Mouse (Mus musculus) intestine, embryonic 14.5 days (tissue): ENCODE results near the gene AW549877. TPM values are rescaled to one million over a fixed set of nuclear protein-coding genes. Genes with fewer than 3 reads are reported as not detected.

Experiments used
- ATAC-seq: fragments of 200-750 bp; cut with Nextera tagmentation; replicated peaks from 2 replicates; pipeline ENCODE4 v1.8.0; 2017; ENCODE audit warnings: low read depth, moderate number of reproducible peaks, moderate TSS enrichment, moderate library complexity; ENCODE audit not compliant: low FRiP score, low TSS enrichment
- DNase-seq: peaks from one replicate; pipeline ENCODE4 v3.0.0-alpha.2; 2018; ENCODE audit warnings: low spot score
- H3K27ac ChIP-seq: fragments of 300-500 bp; sonication (generic); 2 replicates; pipeline ENCODE4 v1.5.1; 2014; ENCODE audit warnings: low read depth, mild to moderate bottlenecking, control low read depth
- H3K27me3 ChIP-seq: fragments of 300-500 bp; sonication (generic); replicated peaks from 2 replicates; pipeline ENCODE4 v1.6.1; 2014; ENCODE audit warnings: low read length, control low read depth; ENCODE audit not compliant: control insufficient read depth, insufficient read depth
- H3K36me3 ChIP-seq: fragments of 300-500 bp; sonication (generic); 2 replicates; pipeline ENCODE4 v1.6.1; 2014; ENCODE audit warnings: low read length, control low read depth; ENCODE audit not compliant: control insufficient read depth, insufficient read depth
- H3K4me1 ChIP-seq: fragments of 300-500 bp; sonication (generic); replicated peaks from 2 replicates; pipeline ENCODE4 v1.6.1; 2014; ENCODE audit warnings: low read length, control low read depth, mixed read lengths; ENCODE audit not compliant: control insufficient read depth, insufficient read depth
- H3K4me2 ChIP-seq: fragments of 300-500 bp; sonication (generic); 2 replicates; pipeline ENCODE4 v1.6.1; 2014; ENCODE audit warnings: low read length
- H3K4me3 ChIP-seq: fragments of 300-500 bp; sonication (generic); 2 replicates; pipeline ENCODE4 v1.5.1; 2014; ENCODE audit warnings: low read depth, low read length, control low read depth, mixed read lengths
- H3K9ac ChIP-seq: fragments of 300-500 bp; sonication (generic); 2 replicates; pipeline ENCODE4 v1.6.1; 2014; ENCODE audit warnings: mild to moderate bottlenecking, low read length
- H3K9me3 ChIP-seq: fragments of 300-500 bp; sonication (generic); 2 replicates; pipeline ENCODE4 v1.6.1; 2016; ENCODE audit warnings: low read length, control low read depth; ENCODE audit not compliant: control insufficient read depth
- WGBS: fragments of 180-500 bp; shearing (Covaris S2); extraction: QIAGEN DNeasy Blood & Tissue Kit; methylation state at CpG from one replicate; pipeline ENCODE4 v1.1.7; 2014; 5-methylcytosine and 5-hydroxymethylcytosine counted together
- polyA plus RNA-seq: library from polyadenylated mRNA; unstranded; fragments of >200 nt; fragmentation: Nextera tagmentation; extraction: Ambion mirVana; gene quantifications from 2 replicates; pipeline ENCODE4 v1.2.1, GENCODE M21; 2014

AW549877 gene
- polyA plus RNA-seq, 1 experiment from 2014 or later = 48.1 TPM

DNA sequence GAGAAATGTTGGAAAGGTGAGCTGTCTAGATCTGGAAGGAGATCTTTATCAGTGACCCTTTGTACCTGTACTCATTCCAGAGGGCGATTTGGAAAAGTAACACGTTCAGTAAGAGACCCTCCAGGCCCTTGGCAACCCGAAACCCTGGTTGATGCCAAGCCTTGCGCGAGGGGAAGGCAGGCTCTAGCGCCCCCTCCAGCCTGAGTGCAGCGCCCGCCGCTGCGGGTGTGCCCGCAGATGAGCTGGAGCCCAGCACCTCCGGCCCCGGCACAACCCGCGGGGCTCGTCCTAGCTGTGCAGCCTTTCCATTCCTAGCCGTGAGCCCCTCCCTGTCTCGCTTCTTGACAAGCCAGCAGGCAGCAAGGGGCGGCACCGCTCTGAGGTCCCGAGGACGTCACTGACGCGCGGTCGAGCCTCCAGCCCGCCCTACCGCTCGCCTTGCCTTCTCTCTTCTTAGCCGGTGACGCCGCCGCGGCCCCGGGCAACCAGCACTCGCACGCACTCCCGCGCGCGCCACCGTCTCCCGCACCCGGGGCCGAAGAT, 30.8 kb upstream of the AW549877 start, which contains the start of gene Oxct1:
Gene Oxct1, plus strand, starts transcription at position 153 of the 543 bp plus-strand sequence.
- H3K4me1 ChIP-seq = peaks cover 4% of the 10 kb centered on the region; the same call in 1 of the 2 replicates
- H3K4me3 ChIP-seq = peak within 1 kb of the TSS; percentile 90
- H3K27me3 ChIP-seq = no peaks in the 10 kb centered on the region
- H3K9ac ChIP-seq = peak within 1 kb of the TSS; percentile 85
- ATAC-seq (peak; percentile 96), DNase-seq (no peak)
- WGBS = 0% methylated on average over 45 of the region's 45 CpGs
- H3K27ac ChIP-seq = peak within 1 kb of the TSS; percentile 98
- peak within 1 kb of the TSS; percentile 72 for H3K4me2 ChIP-seq
- no peaks in the 10 kb centered on the region for H3K36me3 ChIP-seq
- H3K9me3 ChIP-seq = no peaks in the 10 kb centered on the region

DNA sequence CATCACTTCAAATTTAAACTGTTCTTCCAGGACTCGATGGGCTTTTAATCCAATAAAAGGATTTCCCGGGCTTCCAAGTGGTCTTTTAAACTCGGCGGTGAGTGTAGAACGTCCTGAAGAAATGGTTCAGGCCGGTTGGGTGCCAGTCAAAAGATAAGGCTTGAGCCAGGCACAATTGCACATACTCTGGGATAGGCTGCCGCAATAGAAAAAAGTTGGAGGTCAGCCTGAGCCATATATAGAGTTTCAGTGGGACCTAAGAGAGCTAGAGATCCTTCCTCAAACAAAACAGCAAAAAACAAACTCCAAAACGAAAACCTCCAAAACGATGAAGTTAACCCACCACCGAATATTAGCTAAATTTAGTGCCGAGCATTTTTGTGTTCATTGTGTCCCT, 30.0 kb upstream of the AW549877 start:
- 73% methylated on average over 11 of the region's 11 CpGs for WGBS
- ATAC-seq (no peak), DNase-seq (no peak)
- no peaks in the 10 kb centered on the region for H3K9me3 ChIP-seq
- H3K9ac ChIP-seq = no peak overlapping the region
- H3K4me3 ChIP-seq = peak overlapping the region; percentile 90; the same call in 1 of the 2 replicates
- H3K27me3 ChIP-seq = no peaks in the 10 kb centered on the region
- H3K36me3 ChIP-seq = no peaks in the 10 kb centered on the region
- H3K4me2 ChIP-seq = peak overlapping the region; percentile 72
- H3K4me1 ChIP-seq = peaks cover 4% of the 10 kb centered on the region; the same call in 1 of the 2 replicates
- H3K27ac ChIP-seq = peak overlapping the region; percentile 98; the same call in 1 of the 2 replicates

DNA sequence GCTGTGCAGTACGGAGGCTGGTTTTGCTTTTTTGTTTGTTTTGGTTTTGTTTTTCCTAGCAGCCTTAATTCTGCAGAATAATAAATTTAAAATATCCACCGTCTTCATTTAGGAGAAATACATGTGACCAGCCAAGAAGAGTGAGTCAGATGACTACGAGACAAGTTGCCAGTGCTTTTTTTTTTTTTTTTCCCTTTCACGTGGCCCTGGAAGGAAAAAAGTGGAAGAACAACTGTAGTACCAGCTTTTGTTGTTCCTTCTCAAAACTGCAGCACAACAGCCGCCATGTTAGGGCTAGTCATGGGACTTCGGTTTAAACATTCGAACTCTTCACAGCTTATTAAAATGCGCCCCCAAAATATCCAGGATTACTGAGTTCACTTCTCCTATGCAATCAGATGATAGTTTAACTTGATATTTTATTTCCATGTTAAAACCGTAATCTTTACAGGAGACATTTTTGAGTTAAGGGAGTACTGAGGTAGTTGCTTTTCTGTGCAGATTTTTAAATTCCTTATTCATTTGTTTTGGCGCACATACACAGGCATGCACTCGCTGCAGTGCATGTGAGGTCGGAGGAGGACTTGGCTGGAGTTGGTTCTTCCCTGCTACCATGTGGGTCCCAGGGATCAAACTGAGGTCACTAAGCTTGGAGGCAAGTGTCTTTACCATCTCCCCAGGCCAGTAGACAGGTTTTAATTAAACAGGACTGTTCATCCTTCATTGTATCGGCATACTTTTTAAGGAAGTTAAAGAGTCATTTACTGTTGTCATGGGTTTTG, 29.4 kb upstream of the AW549877 start:
- ATAC-seq = no peak
- no peak overlapping the region for H3K9ac ChIP-seq
- no peak overlapping the region for H3K4me3 ChIP-seq
- no peak for DNase-seq
- no peaks in the 10 kb centered on the region for H3K36me3 ChIP-seq
- H3K4me1 ChIP-seq = peaks cover 4% of the 10 kb centered on the region; the same call in 1 of the 2 replicates
- no peaks in the 10 kb centered on the region for H3K27me3 ChIP-seq
- no peaks in the 10 kb centered on the region for H3K9me3 ChIP-seq
- H3K27ac ChIP-seq = no peak overlapping the region
- H3K4me2 ChIP-seq = no peak overlapping the region
- WGBS = 87% methylated on average over 13 of the region's 13 CpGs

DNA sequence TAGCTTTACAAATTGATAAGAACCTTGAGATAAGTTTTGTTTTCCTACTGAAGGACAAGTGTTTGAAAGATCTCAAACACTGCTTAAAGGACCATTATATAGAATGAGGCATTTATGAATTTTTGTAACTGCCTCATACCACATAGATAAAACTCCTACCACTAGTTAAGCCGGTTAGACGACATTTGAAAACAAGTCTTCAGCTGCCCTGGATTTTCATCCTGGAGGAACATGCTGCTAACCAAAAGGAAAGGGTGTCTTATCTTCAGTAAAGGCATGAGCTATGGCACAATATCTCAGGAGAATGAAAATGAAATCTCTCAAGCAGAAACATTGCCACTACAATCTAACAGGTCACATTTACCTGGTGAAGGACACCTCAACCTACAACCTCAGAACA, 28.2 kb upstream of the AW549877 start:
- DNase-seq (no peak), ATAC-seq (no peak)
- Histone ChIP-seq H3K9ac (no peak overlapping the region), H3K27ac (no peak overlapping the region), H3K36me3 (no peaks in the 10 kb centered on the region), H3K9me3 (no peaks in the 10 kb centered on the region), H3K4me2 (no peak overlapping the region), H3K4me1 (peaks cover 4% of the 10 kb centered on the region; the same call in 1 of the 2 replicates), H3K27me3 (no peaks in the 10 kb centered on the region), H3K4me3 (no peak overlapping the region)
- WGBS = 91% methylated on average over 2 of the region's 2 CpGs

DNA sequence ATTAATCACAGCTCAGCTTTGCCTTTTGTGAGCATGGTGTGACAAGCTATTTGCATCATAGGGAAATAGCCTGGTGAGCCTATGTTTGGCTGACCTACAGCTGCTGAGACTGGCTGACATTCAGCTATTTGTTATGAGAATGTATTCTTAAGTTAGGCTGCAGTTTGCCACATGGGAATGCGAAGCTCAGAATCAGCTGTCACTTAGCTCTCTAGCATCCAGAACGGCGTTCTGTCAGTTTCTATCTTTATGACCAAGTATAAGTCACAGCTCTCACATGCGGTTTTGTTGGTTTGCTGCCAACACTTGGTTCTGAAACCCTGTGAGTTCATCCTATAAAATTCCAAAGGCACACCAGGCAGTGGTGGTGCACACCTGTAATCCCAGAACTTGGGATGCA, 25.2 kb upstream of the AW549877 start:
- H3K9me3 ChIP-seq = no peaks in the 10 kb centered on the region
- DNase-seq (no peak), ATAC-seq (no peak)
- no peak overlapping the region for H3K9ac ChIP-seq
- no peak overlapping the region for H3K27ac ChIP-seq
- H3K27me3 ChIP-seq = no peaks in the 10 kb centered on the region
- WGBS = 66% methylated on average over 4 of the region's 4 CpGs
- no peaks in the 10 kb centered on the region for H3K36me3 ChIP-seq
- H3K4me3 ChIP-seq = no peak overlapping the region
- H3K4me2 ChIP-seq = no peak overlapping the region
- peaks cover under 1% of the 10 kb centered on the region; the same call in 1 of the 2 replicates for H3K4me1 ChIP-seq

DNA sequence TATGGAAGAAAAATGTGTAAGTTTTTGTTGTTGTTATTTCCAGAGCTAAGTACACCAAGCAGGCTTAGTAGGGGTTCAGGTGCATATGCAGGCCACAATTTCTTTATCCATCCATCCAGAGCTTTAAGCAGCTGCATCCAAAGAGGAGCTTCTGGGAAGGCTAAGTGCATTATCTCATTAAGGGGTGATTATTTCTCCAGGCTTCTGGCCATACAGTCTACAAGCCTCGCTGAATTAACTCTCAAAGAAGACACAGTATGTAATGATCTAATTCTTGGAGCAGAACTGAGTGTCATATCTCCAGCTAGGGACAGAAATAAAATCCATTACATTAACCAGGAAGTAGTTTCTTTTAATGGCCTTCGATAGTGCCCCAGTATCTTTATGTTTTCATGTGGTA, 18.3 kb upstream of the AW549877 start:
- Histone ChIP-seq H3K27ac (no peak overlapping the region), H3K27me3 (no peaks in the 10 kb centered on the region), H3K9ac (no peak overlapping the region), H3K4me1 (no peaks in the 10 kb centered on the region), H3K4me2 (no peak overlapping the region), H3K4me3 (no peak overlapping the region), H3K9me3 (no peaks in the 10 kb centered on the region), H3K36me3 (no peaks in the 10 kb centered on the region)
- 68% methylated on average over 2 of the region's 2 CpGs for WGBS
- DNase-seq (no peak), ATAC-seq (no peak)

DNA sequence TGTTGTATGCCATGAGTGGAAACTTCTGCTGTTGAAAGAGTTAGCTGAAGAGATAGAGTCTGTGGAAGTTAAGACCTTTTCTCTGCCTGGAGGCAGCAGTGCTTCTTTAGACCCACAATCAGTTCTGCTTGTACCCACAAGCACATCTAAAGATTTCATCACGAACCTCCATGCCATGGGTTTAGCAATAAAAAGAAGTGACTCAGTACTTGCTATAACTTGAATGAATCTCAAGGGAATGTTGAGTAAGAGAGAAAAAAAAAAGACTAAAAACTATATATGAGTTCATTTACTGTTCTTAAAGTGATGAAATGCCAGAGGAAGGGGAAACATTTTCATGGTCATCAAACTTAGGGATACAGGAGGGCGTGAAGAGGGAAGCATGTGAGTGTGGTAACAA, 5.0 kb upstream of the AW549877 start:
- Histone ChIP-seq H3K9ac (no peak overlapping the region), H3K27me3 (no peaks in the 10 kb centered on the region), H3K9me3 (peaks cover 6% of the 10 kb centered on the region), H3K36me3 (no peaks in the 10 kb centered on the region), H3K4me1 (no peaks in the 10 kb centered on the region), H3K4me2 (no peak overlapping the region), H3K4me3 (no peak overlapping the region), H3K27ac (no peak overlapping the region)
- 88% methylated on average over 2 of the region's 2 CpGs for WGBS
- DNase-seq = no peak
- ATAC-seq = no peak

DNA sequence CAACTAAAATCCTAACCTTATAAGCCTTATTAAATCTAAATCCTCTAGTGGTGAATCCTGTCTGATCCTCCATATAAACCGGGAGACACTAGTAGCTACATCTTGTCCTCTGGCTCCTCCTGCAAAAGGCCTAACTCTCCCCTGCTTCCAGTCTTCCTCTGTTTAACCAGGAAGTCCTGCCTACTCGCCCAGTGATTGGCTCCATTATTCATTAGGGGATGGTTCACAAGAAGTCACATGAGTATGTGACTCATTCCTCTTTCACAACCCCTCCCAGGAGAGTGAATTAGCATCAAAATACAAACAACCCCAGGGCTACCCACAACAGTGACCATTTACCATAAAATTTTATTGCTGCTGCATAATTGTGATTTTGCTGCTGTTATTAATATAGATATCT, 3.6 kb upstream of the AW549877 start:
- Histone ChIP-seq H3K27me3 (no peaks in the 10 kb centered on the region), H3K4me1 (peaks cover 6% of the 10 kb centered on the region), H3K27ac (no peak overlapping the region), H3K4me2 (no peak overlapping the region), H3K9me3 (no peaks in the 10 kb centered on the region), H3K36me3 (no peaks in the 10 kb centered on the region), H3K9ac (no peak overlapping the region), H3K4me3 (no peak overlapping the region)
- no peak for ATAC-seq
- DNase-seq = no peak
- 69% methylated on average over 2 of the region's 2 CpGs for WGBS
